Mouse (Mus musculus) midbrain, embryonic 14.5 days (tissue): ENCODE results near the gene Sall1. TPM values are rescaled to one million over a fixed set of nuclear protein-coding genes. Genes with fewer than 3 reads are reported as not detected.

Experiments used
- ATAC-seq: fragments of 200-750 bp; cut with Nextera tagmentation; 2 replicates; pipeline ENCODE4 v1.8.0; 2017; ENCODE audit warnings: moderate number of reproducible peaks, moderate library complexity; ENCODE audit not compliant: low FRiP score, low TSS enrichment
- DNase-seq: peaks from one replicate; pipeline ENCODE4 v3.0.0-alpha.2; 2015
- H3K27ac ChIP-seq: fragments of 300-500 bp; sonication (generic); replicated peaks from 2 replicates; pipeline ENCODE4 v1.5.1; 2014; ENCODE audit warnings: mild to moderate bottlenecking, low read depth, low read length, moderate library complexity
- H3K27me3 ChIP-seq: fragments of 300-500 bp; sonication (generic); 2 replicates; pipeline ENCODE4 v1.6.1; 2014; ENCODE audit warnings: low read length, control low read depth, mixed read lengths; ENCODE audit not compliant: control insufficient read depth, insufficient read depth
- H3K36me3 ChIP-seq: fragments of 300-500 bp; sonication (generic); 2 replicates; pipeline ENCODE4 v1.6.1; 2014; ENCODE audit warnings: low read length, control low read depth; ENCODE audit not compliant: control insufficient read depth, insufficient read depth
- H3K4me1 ChIP-seq: fragments of 300-500 bp; sonication (generic); 2 replicates; pipeline ENCODE4 v1.6.1; 2014; ENCODE audit warnings: mild to moderate bottlenecking, antibody characterized with exemption, low read length, control low read depth; ENCODE audit not compliant: control insufficient read depth, insufficient read depth
- H3K4me2 ChIP-seq: fragments of 300-500 bp; sonication (generic); 2 replicates; pipeline ENCODE4 v1.6.1; 2014; ENCODE audit warnings: mild to moderate bottlenecking, low read length, moderate library complexity
- H3K4me3 ChIP-seq: fragments of 300-500 bp; sonication (generic); replicated peaks from 2 replicates; pipeline ENCODE4 v1.5.1; 2014; ENCODE audit warnings: low read depth, low read length
- H3K9ac ChIP-seq: fragments of 300-500 bp; sonication (generic); replicated peaks from 2 replicates; pipeline ENCODE4 v1.6.1; 2014; ENCODE audit warnings: mild to moderate bottlenecking, low read length, moderate library complexity
- H3K9me3 ChIP-seq: fragments of 300-500 bp; sonication (generic); 2 replicates; pipeline ENCODE4 v1.6.1; 2016; ENCODE audit warnings: low read length, control low read depth, mixed read lengths; ENCODE audit not compliant: control insufficient read depth
- WGBS: fragments of 180-500 bp; shearing (Covaris S2); extraction: QIAGEN DNeasy Blood & Tissue Kit; methylation state at CpG from one replicate; pipeline ENCODE4 v1.1.7; 2014; 5-methylcytosine and 5-hydroxymethylcytosine counted together
- polyA plus RNA-seq: library from polyadenylated mRNA; unstranded; fragments of >200 nt; fragmentation: Nextera tagmentation; extraction: Ambion mirVana; gene quantifications from 2 replicates; pipeline ENCODE4 v1.2.1, GENCODE M21; 2014

The Sall1 gene
- polyA plus RNA-seq, 1 experiment from 2014 or later = 9.2 TPM

DNA sequence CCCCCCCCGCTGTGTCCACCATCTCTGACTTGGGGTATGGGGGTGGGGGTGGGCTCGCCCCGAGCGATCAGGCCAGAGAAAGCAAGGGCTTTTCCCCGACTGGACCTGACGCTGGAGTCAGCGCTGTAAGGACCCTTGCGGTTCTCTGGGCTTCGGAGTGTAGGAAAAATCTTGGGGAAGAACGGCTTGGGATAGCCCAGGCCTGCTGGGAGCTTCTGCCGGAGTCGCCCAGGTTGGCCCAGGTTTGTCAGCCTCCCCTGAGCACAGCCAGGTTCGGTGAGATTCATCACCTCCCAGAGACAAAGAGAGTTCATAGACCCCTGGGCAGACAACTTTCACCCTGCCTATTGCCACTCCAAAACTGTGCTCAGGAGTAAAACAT, 17.8 kb downstream of the Sall1 start:
- Histone ChIP-seq H3K27ac (peak overlapping the region; percentile 32; the same call in 1 of the 2 replicates), H3K36me3 (no peaks in the 10 kb centered on the region; the same call in 1 of the 2 replicates), H3K9ac (peak overlapping the region; percentile 29; the same call in 1 of the 2 replicates), H3K4me3 (peak overlapping the region; percentile 34), H3K9me3 (no peaks in the 10 kb centered on the region), H3K4me1 (peaks cover 15% of the 10 kb centered on the region; the same call in 1 of the 2 replicates), H3K4me2 (peak overlapping the region; percentile 71), H3K27me3 (peaks cover 12% of the 10 kb centered on the region; the same call in 1 of the 2 replicates)
- DNase-seq (no peak), ATAC-seq (no peak)
- WGBS = 8% methylated on average over 12 of the region's 13 CpGs

DNA sequence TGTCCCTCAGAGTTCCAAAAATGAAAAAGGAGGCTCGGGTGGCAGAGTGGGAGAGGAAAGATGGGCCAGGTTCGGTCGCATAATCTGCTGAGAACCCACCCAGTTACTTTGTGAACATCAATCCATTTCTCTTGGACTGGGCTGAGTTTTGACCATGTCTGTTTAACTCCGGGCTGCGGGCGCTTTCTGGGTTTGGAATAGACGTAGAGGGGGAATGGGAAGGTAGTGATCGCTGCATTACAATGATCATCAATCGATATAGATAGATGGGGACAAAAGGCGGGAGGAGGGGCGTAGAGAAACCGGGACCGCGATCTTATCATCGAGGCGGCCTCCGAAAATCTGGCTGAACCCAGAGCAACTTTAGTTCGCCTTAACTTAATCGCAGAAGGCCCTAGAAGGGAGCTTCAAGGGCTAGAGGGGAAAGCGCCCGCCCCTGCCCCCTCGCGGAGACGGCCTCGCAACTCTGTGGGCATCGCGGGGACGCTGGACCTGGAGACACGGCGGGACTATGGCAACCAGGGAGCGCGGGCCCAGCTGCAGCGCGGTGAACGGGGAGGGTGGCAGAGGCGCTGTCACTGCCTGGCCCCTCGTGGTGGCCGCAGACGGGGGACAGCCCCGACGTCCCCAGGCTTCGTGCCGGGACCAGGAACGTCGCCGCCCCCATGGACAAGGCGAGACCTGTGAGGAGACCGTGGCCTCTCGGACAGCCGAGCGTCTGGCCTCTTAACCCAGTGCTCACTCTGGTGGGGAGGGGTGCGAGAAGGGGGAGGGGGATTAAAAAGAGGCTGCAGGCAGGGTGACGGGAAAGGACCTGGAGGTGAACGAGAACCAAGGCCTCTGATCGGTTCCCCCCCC, 18.5 kb downstream of the Sall1 start:
- DNase-seq (peak; percentile 76), ATAC-seq (peak; percentile 60; the same call in 1 of the 2 replicates)
- Histone ChIP-seq H3K9me3 (no peaks in the 10 kb centered on the region), H3K9ac (peak overlapping the region; percentile 29; the same call in 1 of the 2 replicates), H3K4me3 (peak overlapping the region; percentile 34), H3K4me2 (peak overlapping the region; percentile 71), H3K27me3 (peaks cover 12% of the 10 kb centered on the region; the same call in 1 of the 2 replicates), H3K36me3 (no peaks in the 10 kb centered on the region; the same call in 1 of the 2 replicates), H3K4me1 (peaks cover 15% of the 10 kb centered on the region; the same call in 1 of the 2 replicates), H3K27ac (peak overlapping the region; percentile 32; the same call in 1 of the 2 replicates)
- 3% methylated on average over 55 of the region's 55 CpGs for WGBS

DNA sequence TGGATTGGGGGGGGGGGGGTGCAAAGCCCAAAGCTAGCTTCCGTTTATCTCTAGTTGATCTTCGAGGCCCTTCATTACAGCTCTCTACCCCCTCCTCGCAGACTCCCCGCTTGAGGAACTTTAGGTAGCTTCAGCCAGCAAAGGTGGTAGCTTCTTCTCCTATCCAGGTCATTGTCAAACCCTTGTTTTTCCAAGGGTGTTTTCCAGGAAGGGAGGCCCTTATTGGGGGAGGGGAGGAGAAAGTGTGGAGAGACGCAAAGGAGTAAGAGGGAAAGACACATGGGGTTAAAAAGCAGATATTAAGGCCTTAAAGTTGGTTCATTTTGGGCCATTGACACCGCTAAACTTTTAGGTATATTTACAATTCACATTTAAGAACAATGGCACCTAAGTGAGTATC, 19.2 kb downstream of the Sall1 start:
- no peaks in the 10 kb centered on the region for H3K9me3 ChIP-seq
- no peak overlapping the region for H3K4me3 ChIP-seq
- peaks cover 15% of the 10 kb centered on the region; the same call in 1 of the 2 replicates for H3K4me1 ChIP-seq
- ATAC-seq (no peak), DNase-seq (no peak)
- H3K27me3 ChIP-seq = peaks cover 12% of the 10 kb centered on the region; the same call in 1 of the 2 replicates
- H3K36me3 ChIP-seq = no peaks in the 10 kb centered on the region; the same call in 1 of the 2 replicates
- no peak overlapping the region for H3K4me2 ChIP-seq
- 20% methylated on average over 6 of the region's 6 CpGs for WGBS
- H3K9ac ChIP-seq = no peak overlapping the region
- H3K27ac ChIP-seq = no peak overlapping the region

DNA sequence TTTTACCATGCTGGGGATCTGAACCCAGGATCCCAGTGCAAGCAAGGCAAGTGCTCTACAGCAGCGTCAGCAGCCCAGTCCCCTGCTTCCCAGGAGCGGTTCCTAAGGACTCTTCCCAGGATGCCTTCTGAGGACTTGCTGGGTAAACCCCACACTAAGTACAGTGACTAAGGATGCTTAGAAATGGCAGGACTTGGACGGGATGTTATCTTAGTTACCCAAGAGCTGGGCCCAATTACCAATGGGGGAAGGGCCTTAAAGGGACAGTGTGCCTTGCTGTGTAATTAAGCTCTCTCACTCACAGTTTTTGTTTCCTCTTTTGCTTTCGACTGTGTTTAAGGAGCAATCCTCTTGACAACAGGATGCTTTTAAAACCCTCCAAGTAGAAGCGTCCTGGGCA, 22.8 kb downstream of the Sall1 start:
- no peaks in the 10 kb centered on the region for H3K9me3 ChIP-seq
- H3K27me3 ChIP-seq = peaks cover 12% of the 10 kb centered on the region; the same call in 1 of the 2 replicates
- no peak overlapping the region for H3K4me3 ChIP-seq
- peaks cover 15% of the 10 kb centered on the region; the same call in 1 of the 2 replicates for H3K4me1 ChIP-seq
- DNase-seq (no peak), ATAC-seq (no peak)
- H3K27ac ChIP-seq = no peak overlapping the region
- no peak overlapping the region for H3K9ac ChIP-seq
- no peaks in the 10 kb centered on the region for H3K36me3 ChIP-seq
- WGBS = 16% methylated on average over 5 of the region's 5 CpGs
- no peak overlapping the region for H3K4me2 ChIP-seq

DNA sequence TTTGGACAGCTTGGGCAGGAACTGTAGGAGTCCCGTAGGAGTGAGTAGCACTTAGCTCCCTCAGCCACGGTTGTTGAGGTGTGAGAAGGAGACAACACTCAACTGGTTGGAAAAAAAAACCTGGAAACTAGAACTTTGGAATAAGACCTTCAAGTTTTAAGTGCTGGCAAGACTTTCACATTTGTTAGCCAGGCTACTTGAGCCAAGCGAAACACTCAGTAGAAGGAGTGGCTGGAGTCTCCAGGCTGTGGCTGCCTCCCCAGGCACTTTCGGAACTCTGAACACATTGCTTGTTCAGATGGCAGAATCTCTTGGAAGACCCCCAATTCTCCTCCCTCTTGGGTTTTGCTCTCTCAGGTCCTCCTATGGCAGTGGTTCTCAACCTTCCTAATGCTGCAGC, 26.1 kb downstream of the Sall1 start:
- H3K9me3 ChIP-seq = no peaks in the 10 kb centered on the region
- WGBS = 83% methylated on average over 4 of the region's 4 CpGs
- no peak overlapping the region for H3K4me2 ChIP-seq
- no peak overlapping the region for H3K27ac ChIP-seq
- no peak overlapping the region for H3K4me3 ChIP-seq
- no peak overlapping the region for H3K9ac ChIP-seq
- ATAC-seq = no peak
- no peak for DNase-seq
- peaks cover under 1% of the 10 kb centered on the region; the same call in 1 of the 2 replicates for H3K27me3 ChIP-seq
- H3K36me3 ChIP-seq = no peaks in the 10 kb centered on the region
- no peaks in the 10 kb centered on the region for H3K4me1 ChIP-seq

DNA sequence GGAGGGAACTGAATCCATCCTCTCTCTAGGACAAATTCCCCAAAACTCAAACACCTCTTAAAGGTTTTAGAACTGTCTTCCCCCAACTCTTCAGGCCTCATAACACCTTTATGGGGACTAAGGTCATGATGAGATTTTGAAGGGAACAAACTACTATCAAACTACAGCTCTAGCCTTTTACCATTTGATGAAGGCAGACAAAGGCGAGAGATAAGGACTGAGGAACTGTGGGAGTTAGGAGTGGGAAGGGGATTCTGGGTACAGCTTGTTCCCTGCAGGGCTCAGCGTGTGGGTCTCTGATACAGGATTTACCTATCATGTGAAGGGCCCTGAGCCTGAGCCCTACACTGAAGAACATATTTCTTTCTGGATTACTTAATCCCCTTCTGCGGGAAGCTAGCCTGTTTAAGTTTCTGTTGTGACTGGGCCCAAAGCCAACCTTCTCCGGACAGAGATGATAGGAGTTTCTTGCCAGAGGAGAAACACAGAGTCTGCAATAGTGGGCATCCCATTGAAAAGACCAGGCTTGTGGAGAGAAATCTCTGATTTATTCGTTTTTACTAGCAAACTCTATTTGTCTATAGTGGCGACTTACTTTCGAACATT, 27.4 kb downstream of the Sall1 start:
- DNase-seq = no peak
- Histone ChIP-seq H3K27me3 (no peaks in the 10 kb centered on the region), H3K9me3 (no peaks in the 10 kb centered on the region), H3K9ac (no peak overlapping the region), H3K27ac (no peak overlapping the region), H3K4me3 (no peak overlapping the region), H3K36me3 (no peaks in the 10 kb centered on the region), H3K4me2 (no peak overlapping the region), H3K4me1 (no peaks in the 10 kb centered on the region)
- WGBS = 81% methylated on average over 7 of the region's 7 CpGs
- ATAC-seq = no peak

DNA sequence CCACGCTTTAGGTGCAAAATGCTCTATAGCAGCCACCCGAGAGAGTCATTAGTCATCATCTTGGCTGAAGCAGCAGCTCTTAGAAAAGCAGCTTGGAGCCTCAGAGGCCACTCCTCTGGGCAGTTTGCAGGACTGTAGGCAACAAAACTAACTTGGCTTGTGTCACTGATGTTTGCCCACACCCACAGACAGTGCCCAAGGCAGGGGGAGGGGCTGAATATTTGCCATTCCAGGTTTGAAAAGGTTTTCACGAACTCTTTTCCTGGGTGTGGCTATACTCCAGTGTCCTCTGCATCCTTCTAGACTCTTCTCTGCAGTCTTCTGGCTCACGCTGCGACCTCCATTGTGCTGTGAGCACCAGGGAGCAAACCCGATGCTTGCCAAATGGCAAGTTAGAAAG, 28.4 kb downstream of the Sall1 start:
- Histone ChIP-seq H3K9ac (no peak overlapping the region), H3K27me3 (no peaks in the 10 kb centered on the region), H3K27ac (no peak overlapping the region), H3K4me3 (no peak overlapping the region), H3K36me3 (no peaks in the 10 kb centered on the region), H3K4me1 (no peaks in the 10 kb centered on the region), H3K9me3 (no peaks in the 10 kb centered on the region), H3K4me2 (no peak overlapping the region)
- 81% methylated on average over 6 of the region's 6 CpGs for WGBS
- no peak for ATAC-seq
- DNase-seq = no peak

DNA sequence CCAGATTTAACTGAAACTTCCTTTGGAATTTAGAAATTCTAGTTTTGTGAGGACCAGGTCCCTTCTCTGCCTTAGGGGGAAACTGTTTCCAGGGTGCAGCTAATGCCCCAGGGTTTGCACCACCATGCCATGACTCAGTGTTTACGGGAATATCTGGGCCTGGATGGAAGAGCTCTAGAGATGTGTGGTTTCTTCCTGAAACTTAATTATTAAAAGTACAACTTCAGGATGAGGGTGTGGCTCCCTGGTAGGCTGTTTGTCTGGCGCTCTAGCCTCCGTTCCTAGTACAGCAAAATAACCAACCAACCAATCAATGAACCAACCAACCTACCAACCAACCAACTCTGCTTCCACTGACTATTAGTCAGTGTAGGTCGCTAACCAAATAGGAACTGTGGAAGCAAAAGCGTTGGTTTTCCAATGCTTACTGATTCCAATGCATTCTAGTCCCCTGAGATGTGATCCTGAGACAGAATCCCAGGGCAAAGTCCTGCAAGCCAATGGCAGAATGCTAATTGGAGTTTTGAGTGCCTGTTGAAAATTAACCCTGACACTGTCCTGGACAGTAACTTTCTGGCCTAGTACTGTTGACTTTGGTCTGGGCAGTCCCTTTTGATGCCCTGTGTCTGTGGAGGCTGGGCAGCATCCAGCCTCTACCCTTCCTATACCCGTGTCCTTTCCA, 31.0 kb downstream of the Sall1 start:
- Histone ChIP-seq H3K4me1 (no peaks in the 10 kb centered on the region), H3K4me3 (no peak overlapping the region), H3K4me2 (no peak overlapping the region), H3K9me3 (no peaks in the 10 kb centered on the region), H3K27ac (no peak overlapping the region), H3K9ac (no peak overlapping the region), H3K36me3 (no peaks in the 10 kb centered on the region), H3K27me3 (no peaks in the 10 kb centered on the region)
- 86% methylated on average over 6 of the region's 6 CpGs for whole genome bisulfite sequencing
- no peak for DNase-seq
- ATAC-seq = no peak
